In the genomic region with DNA sequence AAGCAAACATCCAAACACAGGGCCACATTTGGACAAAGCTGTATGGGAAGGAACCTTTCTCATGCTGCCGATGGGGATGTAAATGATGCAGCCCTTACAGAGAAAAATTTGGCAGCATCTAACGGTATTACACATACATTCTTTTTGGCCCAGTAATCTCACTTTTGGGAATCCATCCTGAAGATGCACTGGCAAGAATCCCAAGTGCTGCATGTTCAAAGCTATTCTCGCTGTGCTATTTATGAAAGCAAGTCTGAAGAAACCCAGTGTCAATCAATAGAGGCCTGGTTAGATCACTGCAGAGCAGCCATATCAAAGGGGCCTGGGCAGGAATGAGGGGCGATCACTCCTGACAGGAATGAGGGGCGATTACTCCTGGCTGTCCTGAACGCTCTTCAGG, we compare ENCODE assay signal across 13 mouse cellular contexts.
DNase-seq lines count a peak whose midpoint lies in the region; ATAC-seq lines count a peak whose summit lies in the region.
"Had no signal": no experiment of that assay in that cellular context is flagged by ENCODE, and none has a peak within 500 bp of the region (broad histone marks: within the 10 kb centered on the region; RNA-seq: fewer than 3 reads in every experiment).

No protein-coding gene starts in this region.

- 41% methylated on average over 6 of the region's 6 CpGs for WGBS in forebrain, embryonic 14.5 days
- WGBS in forebrain, embryonic 10.5 days = 89% methylated on average over 6 of the region's 6 CpGs
- 51% methylated on average over 6 of the region's 6 CpGs for WGBS in stomach, embryonic 16.5 days
- whole genome bisulfite sequencing in midbrain, embryonic 13.5 days = 64% methylated on average over 6 of the region's 6 CpGs

- H3K4me1 ChIP-seq in forebrain, embryonic 14.5 days (ENCODE audit: control insufficient read depth, insufficient read depth, low read length) = peaks cover 4% of the 10 kb centered on the region; the same call in 1 of the 2 replicates
- no peaks in the 10 kb centered on the region for H3K4me1 ChIP-seq in forebrain, embryonic 10.5 days
- peaks cover 5% of the 10 kb centered on the region; the same call in 1 of the 2 replicates for H3K4me1 ChIP-seq in stomach, embryonic 16.5 days (ENCODE audit: control insufficient read depth, insufficient read depth, low read length)
- peaks cover 13% of the 10 kb centered on the region for H3K4me1 ChIP-seq in midbrain, embryonic 13.5 days (replicated peaks)

- no peak overlapping the region for H3K4me3 ChIP-seq in forebrain, embryonic 14.5 days (ENCODE audit: low read depth, low read length)
- H3K4me3 ChIP-seq in forebrain, embryonic 10.5 days = no peak overlapping the region
- no peak overlapping the region for H3K4me3 ChIP-seq in stomach, embryonic 16.5 days (replicated peaks; ENCODE audit: low read length)
- no peak overlapping the region for H3K4me3 ChIP-seq in midbrain, embryonic 13.5 days (replicated peaks)
- H3K4me3 ChIP-seq: erythroblast, embryonic 14.5 days had no signal

- H3K9ac ChIP-seq in forebrain, embryonic 14.5 days (ENCODE audit: low read length) = no peak overlapping the region
- no peak overlapping the region for H3K9ac ChIP-seq in stomach, embryonic 16.5 days (ENCODE audit: low read length)
- H3K9ac ChIP-seq in midbrain, embryonic 13.5 days (replicated peaks) = no peak overlapping the region
- H3K9ac ChIP-seq: liver, postnatal 0 days had no signal

- no peaks in the 10 kb centered on the region for H3K36me3 ChIP-seq in forebrain, embryonic 14.5 days (ENCODE audit: control insufficient read depth, insufficient read depth, low read length)
- H3K36me3 ChIP-seq in forebrain, embryonic 10.5 days (replicated peaks) = no peaks in the 10 kb centered on the region
- H3K36me3 ChIP-seq in stomach, embryonic 16.5 days (ENCODE audit: control insufficient read depth, insufficient read depth, low read length) = no peaks in the 10 kb centered on the region
- H3K36me3 ChIP-seq in midbrain, embryonic 13.5 days = no peaks in the 10 kb centered on the region

- H3K4me2 ChIP-seq in forebrain, embryonic 14.5 days (ENCODE audit: low read length) = no peak overlapping the region
- no peak overlapping the region for H3K4me2 ChIP-seq in stomach, embryonic 16.5 days (ENCODE audit: low read depth, low read length)
- no peak overlapping the region for H3K4me2 ChIP-seq in midbrain, embryonic 13.5 days (replicated peaks)

- H3K9me3 ChIP-seq in forebrain, embryonic 14.5 days (replicated peaks; ENCODE audit: control insufficient read depth, low read length) = no peaks in the 10 kb centered on the region
- no peaks in the 10 kb centered on the region for H3K9me3 ChIP-seq in forebrain, embryonic 10.5 days
- H3K9me3 ChIP-seq in stomach, embryonic 16.5 days (replicated peaks; ENCODE audit: control insufficient read depth, low read length) = no peaks in the 10 kb centered on the region
- no peaks in the 10 kb centered on the region for H3K9me3 ChIP-seq in midbrain, embryonic 13.5 days

- no peak overlapping the region; the same call in 1 of the 2 replicates for H3K27ac ChIP-seq in forebrain, embryonic 14.5 days (ENCODE audit: low read depth, low read length)
- H3K27ac ChIP-seq in forebrain, embryonic 10.5 days = no peak overlapping the region
- no peak overlapping the region; the same call in 1 of the 2 replicates for H3K27ac ChIP-seq in stomach, embryonic 16.5 days (ENCODE audit: low read length)
- H3K27ac ChIP-seq in midbrain, embryonic 13.5 days = no peak overlapping the region

- no peaks in the 10 kb centered on the region for H3K27me3 ChIP-seq in forebrain, embryonic 14.5 days (replicated peaks; ENCODE audit: control insufficient read depth, insufficient read depth, low read length)
- no peaks in the 10 kb centered on the region for H3K27me3 ChIP-seq in forebrain, embryonic 10.5 days (ENCODE audit: poor library complexity, severe bottlenecking)
- H3K27me3 ChIP-seq in stomach, embryonic 16.5 days (ENCODE audit: control insufficient read depth, insufficient read depth, low read length) = no peaks in the 10 kb centered on the region
- no peaks in the 10 kb centered on the region for H3K27me3 ChIP-seq in midbrain, embryonic 13.5 days

- peak; percentile 73; the same call in 1 of the 2 replicates for ATAC-seq in forebrain, embryonic 14.5 days
- peak; percentile 37; the same call in 1 of the 2 replicates for ATAC-seq in stomach, embryonic 16.5 days (ENCODE audit: insufficient read depth, low FRiP score)
- ATAC-seq in midbrain, embryonic 13.5 days = no peak
- ATAC-seq: liver, postnatal 0 days had no signal

- intact Hi-C loops in left cerebral cortex, postnatal 4 days (cut with DNase I) = no loop called here

- peak; percentile 86 for DNase-seq in forebrain, embryonic 14.5 days (ENCODE audit: low spot score)
- no peak for DNase-seq in forebrain, embryonic 10.5 days (ENCODE audit: extremely low spot score, low spot score)
- DNase-seq in left cerebral cortex, adult 11 months (ENCODE audit: low spot score) = peak; percentile 30
- no peak for DNase-seq in left cerebral cortex, postnatal 4 days
- DNase-seq in frontal cortex, postnatal 36 days (ENCODE audit: low spot score in 2 of 2) = peak; percentile 43 to 84
- DNase-seq in kidney, adult 18-20 months = no peak
- DNase-seq: cerebellum, postnatal 36 days; kidney, adult 11 months; liver, postnatal 0 days; thymus, postnatal 36 days had no signal

Comparison
In these comparisons a context has a peak if more than half of its experiments do, and no peak if none do; other contexts are left out.
1. DNase-seq: peak in forebrain, embryonic 14.5 days (single experiment), left cerebral cortex, adult 11 months (single experiment) and frontal cortex, postnatal 36 days (2 of 2); none in forebrain, embryonic 10.5 days (single experiment), left cerebral cortex, postnatal 4 days (single experiment) and kidney, adult 18-20 months (single experiment).